Mouse (Mus musculus) heart, embryonic 16.5 days (tissue): Measurements from ENCODE around the gene Slc35e1. TPM values are rescaled to one million over a fixed set of nuclear protein-coding genes. Genes with fewer than 3 reads are reported as not detected.

Source experiments
- ATAC-seq: fragments of 200-750 bp; cut with Nextera tagmentation; replicated peaks from 2 replicates; pipeline ENCODE4 v1.8.0; 2017; ENCODE audit warnings: moderate number of reproducible peaks; ENCODE audit not compliant: insufficient read depth, low FRiP score; ENCODE audit errors: extremely low read depth
- H3K27ac ChIP-seq: fragments of 300-500 bp; sonication (generic); 2 replicates; pipeline ENCODE4 v1.5.1; 2014; ENCODE audit warnings: mild to moderate bottlenecking, low read length, control low read depth, moderate library complexity
- H3K27me3 ChIP-seq: fragments of 300-500 bp; sonication (generic); 2 replicates; pipeline ENCODE4 v1.6.1; 2014; ENCODE audit warnings: low read length, mixed read lengths; ENCODE audit not compliant: control insufficient read depth, insufficient read depth
- H3K36me3 ChIP-seq: fragments of 300-500 bp; sonication (generic); 2 replicates; pipeline ENCODE4 v1.6.1; 2014; ENCODE audit not compliant: control insufficient read depth, insufficient read depth
- H3K4me1 ChIP-seq: fragments of 300-500 bp; sonication (generic); 2 replicates; pipeline ENCODE4 v1.6.1; 2014; ENCODE audit warnings: low read length, mixed read lengths; ENCODE audit not compliant: control insufficient read depth, insufficient read depth
- H3K4me2 ChIP-seq: fragments of 300-500 bp; sonication (generic); 2 replicates; pipeline ENCODE4 v1.6.1; 2014; ENCODE audit warnings: low read depth, mild to moderate bottlenecking, control low read depth, low read length
- H3K4me3 ChIP-seq: fragments of 300-500 bp; sonication (generic); 2 replicates; pipeline ENCODE4 v1.5.1; 2014; ENCODE audit warnings: mild to moderate bottlenecking, control low read depth, low read length
- H3K9ac ChIP-seq: fragments of 300-500 bp; sonication (generic); 2 replicates; pipeline ENCODE4 v1.6.1; 2014; ENCODE audit warnings: low read length, control low read depth
- H3K9me3 ChIP-seq: fragments of 300-500 bp; sonication (generic); replicated peaks from 2 replicates; pipeline ENCODE4 v1.6.1; 2016; ENCODE audit warnings: low read length; ENCODE audit not compliant: control insufficient read depth
- WGBS: fragments of 180-500 bp; shearing (Covaris S2); extraction: QIAGEN DNeasy Blood & Tissue Kit; methylation state at CpG from one replicate; pipeline ENCODE4 v1.1.7; 2014; 5-methylcytosine and 5-hydroxymethylcytosine counted together
- polyA plus RNA-seq: library from polyadenylated mRNA; unstranded; fragments of >200 nt; fragmentation: Nextera tagmentation; extraction: Ambion mirVana; gene quantifications from 2 replicates; pipeline ENCODE4 v1.2.1, GENCODE M21; 2015

Slc35e1 gene
- polyA plus RNA-seq, 1 experiment from 2014 or later, result 7.8 TPM

DNA sequence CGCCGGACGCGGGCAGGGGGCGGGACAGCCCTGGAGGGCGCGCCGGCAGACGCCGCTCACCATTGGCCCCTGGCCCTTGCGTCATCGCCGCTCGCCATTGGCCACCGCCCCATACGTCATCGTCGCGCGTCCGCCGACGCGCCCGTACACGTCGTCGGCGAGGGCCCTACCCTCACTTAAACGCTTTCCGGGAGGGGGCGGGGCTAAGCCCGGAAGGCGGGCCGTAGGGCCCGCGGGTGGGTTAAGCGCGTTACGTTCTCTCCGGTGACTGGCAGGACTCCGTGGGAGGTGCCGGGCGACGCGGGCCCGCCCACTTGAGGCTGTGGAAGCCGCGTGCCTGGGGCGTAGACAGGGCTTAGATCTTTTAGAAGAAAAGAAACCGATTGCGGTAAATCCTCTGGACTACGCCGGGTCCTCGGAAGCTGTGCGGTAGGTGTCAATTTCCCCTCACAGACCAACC lies 238 bp upstream of the Slc35e1 start:
- H3K36me3 ChIP-seq, result peaks cover 27% of the 10 kb centered on the region
- peak; percentile 98 for ATAC-seq
- H3K9me3 ChIP-seq, result no peaks in the 10 kb centered on the region
- H3K9ac ChIP-seq, result peak overlapping the region; percentile 92
- peaks cover 18% of the 10 kb centered on the region for H3K4me1 ChIP-seq
- no peaks in the 10 kb centered on the region for H3K27me3 ChIP-seq
- H3K4me2 ChIP-seq, result peak overlapping the region; percentile 86
- H3K4me3 ChIP-seq, result peak overlapping the region; percentile 94
- WGBS, result under 1% methylated on average over 54 of the region's 56 CpGs
- H3K27ac ChIP-seq, result peak overlapping the region; percentile 79

DNA sequence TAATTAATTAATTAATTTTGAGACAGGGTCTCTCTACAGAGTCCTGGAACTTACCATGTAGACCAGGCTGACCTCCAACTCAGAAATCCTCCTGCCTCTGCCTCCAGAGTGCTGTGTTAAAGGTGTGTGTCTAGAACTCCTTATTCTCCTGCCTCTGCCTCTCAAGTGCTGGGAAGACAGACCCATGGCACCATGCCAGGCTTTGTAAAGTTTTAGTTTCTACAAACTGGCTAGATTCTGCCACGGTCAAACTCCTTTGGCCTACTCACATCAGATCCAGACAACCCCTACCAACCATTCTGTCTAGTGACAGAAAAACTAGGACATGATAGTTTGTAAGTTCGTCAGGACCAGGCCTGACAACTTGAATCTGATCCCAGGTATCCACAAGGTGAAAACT lies 1.4 kb downstream of the Slc35e1 start:
- Histone ChIP-seq H3K9me3 (no peaks in the 10 kb centered on the region), H3K4me3 (no peak overlapping the region; the same call in 1 of the 2 replicates), H3K4me1 (peaks cover 18% of the 10 kb centered on the region), H3K4me2 (peak overlapping the region; percentile 97), H3K9ac (0 out of 2 replicates have a peak overlapping the region, but pooled peaks have one; percentile 4), H3K27me3 (no peaks in the 10 kb centered on the region), H3K36me3 (peaks cover 23% of the 10 kb centered on the region), H3K27ac (no peak overlapping the region)
- WGBS, result 83% methylated on average over 2 of the region's 2 CpGs
- no peak for ATAC-seq

DNA sequence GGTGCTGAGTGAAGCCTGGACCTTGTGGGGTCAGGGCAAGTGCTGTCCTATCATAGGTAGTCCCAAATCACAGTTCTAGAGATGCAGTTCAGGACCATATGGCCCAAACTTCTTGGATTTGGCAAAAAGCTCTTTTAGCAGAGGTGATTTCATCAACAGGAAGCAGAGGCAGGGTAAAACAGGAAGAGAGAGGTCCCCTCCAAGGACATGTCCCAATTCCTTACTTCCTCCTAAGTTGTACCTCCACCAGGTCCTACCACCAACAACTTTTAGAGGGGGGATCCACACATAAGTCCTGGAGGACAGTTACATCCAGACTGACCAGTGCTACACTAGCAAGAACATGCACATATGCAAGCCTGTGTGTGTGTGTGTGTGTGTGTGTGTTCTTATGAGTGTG lies 5.4 kb downstream of the Slc35e1 start:
- ATAC-seq, result no peak
- Histone ChIP-seq H3K4me1 (peaks cover 11% of the 10 kb centered on the region), H3K9me3 (no peaks in the 10 kb centered on the region), H3K4me3 (no peak overlapping the region), H3K27me3 (no peaks in the 10 kb centered on the region), H3K36me3 (peaks cover 30% of the 10 kb centered on the region), H3K9ac (no peak overlapping the region), H3K27ac (no peak overlapping the region), H3K4me2 (no peak overlapping the region)

DNA sequence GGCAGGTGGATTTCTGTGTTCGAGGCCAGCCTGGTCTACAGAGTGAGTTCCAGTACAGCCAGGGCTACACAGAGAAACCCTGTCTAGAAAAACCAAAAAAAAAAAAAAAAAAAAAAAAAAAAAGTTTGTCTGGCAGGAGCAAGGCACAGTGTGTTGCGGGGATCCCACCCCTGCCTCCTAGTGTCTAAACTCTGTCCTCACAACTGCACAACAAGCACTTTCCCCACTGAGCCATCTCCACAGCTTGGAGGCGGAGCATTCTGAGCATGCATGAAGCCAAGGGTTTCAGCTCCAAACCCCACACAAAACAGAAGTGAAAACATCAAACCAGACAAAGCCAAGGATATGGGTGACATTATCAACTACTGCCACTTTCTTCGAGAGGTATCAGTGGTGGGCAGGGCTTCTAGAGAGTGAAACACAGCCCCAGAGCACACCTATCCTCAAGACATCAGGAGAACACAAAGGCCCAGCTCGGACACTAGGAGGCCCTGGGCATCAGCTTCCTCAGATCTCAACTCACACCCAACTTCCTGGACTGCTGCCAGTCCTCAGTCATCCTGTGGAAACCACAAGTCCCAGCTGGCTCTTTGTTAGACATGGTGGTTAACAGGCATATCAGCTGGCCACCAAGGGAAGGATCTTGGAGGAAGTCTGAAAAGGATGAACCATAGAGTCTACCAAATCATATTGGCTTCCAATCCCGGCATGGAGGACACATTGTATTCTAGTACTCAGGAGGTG lies 6.8 kb downstream of the Slc35e1 start:
- no peaks in the 10 kb centered on the region for H3K4me1 ChIP-seq
- ATAC-seq, result no peak
- no peak overlapping the region for H3K9ac ChIP-seq
- H3K4me3 ChIP-seq, result no peak overlapping the region
- WGBS, result 75% methylated on average over 6 of the region's 6 CpGs
- H3K27ac ChIP-seq, result no peak overlapping the region
- no peaks in the 10 kb centered on the region for H3K9me3 ChIP-seq
- no peaks in the 10 kb centered on the region for H3K27me3 ChIP-seq
- H3K4me2 ChIP-seq, result no peak overlapping the region
- peaks cover 30% of the 10 kb centered on the region for H3K36me3 ChIP-seq

DNA sequence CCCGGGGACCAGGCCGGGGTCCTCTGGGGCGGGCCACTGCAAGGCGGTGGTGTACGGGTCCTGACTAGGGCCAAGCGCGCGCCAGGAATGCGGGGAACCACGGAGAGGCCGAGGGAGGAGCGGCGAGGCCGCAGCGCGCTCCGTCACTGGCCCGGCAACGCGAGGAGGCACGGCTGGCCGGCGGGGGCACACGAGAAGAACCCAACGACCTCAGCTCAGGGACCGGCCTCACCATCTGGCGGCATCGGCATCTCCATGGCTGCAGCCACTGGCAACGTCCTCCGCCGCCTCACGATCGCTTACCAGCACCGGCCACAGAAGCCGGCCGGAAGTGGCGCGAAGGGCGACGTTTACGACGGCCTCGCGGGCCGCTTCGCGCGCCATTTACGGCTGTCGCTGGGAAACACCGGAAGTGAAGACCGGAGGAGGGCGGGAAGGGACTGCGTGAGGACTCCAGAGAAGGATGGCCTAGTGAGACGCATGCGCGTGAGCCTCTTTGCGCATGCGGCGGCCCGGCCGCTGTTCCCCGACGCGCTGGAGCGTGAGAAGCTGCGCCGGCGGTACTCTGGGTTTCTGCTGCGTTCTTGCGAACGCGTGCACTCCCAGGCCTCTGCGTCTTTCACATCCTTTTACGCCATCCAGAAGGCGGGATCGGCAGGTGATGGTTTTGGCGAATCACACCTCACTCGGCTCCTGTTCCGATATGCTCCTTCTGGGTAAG lies 17.4 kb downstream of the Slc35e1 start, which contains the start of gene Cherp:
Gene Cherp, minus strand, starts transcription at position 401 of the 721 bp plus-strand sequence.
- H3K4me3 ChIP-seq, result peak within 1 kb of the TSS; percentile 94
- no peaks in the 10 kb centered on the region for H3K27me3 ChIP-seq
- ATAC-seq, result peak; percentile 96
- H3K4me2 ChIP-seq, result peak within 1 kb of the TSS; percentile 96
- peaks cover 18% of the 10 kb centered on the region for H3K4me1 ChIP-seq
- H3K9me3 ChIP-seq, result 0 out of 2 replicates have a peak, but pooled peaks cover 3% of the 10 kb centered on the region
- peak within 1 kb of the TSS; percentile 89 for H3K27ac ChIP-seq
- WGBS, result under 1% methylated on average over 80 of the region's 80 CpGs
- H3K36me3 ChIP-seq, result peaks cover 27% of the 10 kb centered on the region
- H3K9ac ChIP-seq, result peak within 1 kb of the TSS; percentile 93

DNA sequence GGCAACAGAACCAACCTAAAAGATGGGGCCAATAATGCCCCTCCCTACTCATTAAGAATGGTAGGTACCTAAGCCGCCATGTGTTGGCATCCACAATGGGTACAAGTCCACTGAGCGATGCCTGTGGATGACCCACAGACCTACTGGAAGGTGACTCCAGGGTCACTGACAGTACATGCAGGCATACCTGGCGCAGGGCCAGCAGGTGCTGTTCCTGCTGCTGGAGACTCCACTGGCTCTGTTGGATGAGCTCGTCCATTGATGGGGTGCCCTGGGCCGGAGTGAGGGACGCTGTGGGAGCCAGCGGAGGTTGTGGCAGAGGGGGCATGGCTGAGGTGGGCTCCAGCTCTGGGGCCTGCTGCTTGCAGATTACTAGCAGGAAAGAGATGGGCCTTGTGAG lies 21.7 kb downstream of the Slc35e1 start:
- Histone ChIP-seq H3K9ac (no peak overlapping the region), H3K4me2 (no peak overlapping the region), H3K4me1 (peaks cover 11% of the 10 kb centered on the region), H3K9me3 (no peaks in the 10 kb centered on the region), H3K27ac (no peak overlapping the region), H3K36me3 (peaks cover 60% of the 10 kb centered on the region), H3K27me3 (no peaks in the 10 kb centered on the region), H3K4me3 (no peak overlapping the region)
- ATAC-seq, result no peak
- WGBS, result 81% methylated on average over 7 of the region's 7 CpGs

DNA sequence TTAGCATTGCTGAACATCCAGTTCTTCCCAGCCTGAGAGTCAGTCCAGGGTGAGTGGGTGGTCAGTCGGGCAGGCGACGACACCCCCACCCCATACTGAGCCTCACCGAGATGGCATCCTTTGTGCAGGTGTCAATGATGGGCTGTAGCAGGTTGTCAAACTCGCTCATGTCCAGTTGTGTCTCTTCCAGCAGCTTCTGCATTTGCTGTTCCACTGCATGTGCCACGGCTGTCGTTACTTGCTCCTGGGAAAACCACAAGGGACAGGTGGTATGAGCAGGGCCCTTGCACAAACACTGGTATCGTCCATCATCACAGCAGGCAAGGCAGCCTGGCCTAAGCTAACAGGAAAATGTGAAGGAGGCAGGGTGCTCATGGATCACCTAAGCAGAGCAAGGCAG lies 22.4 kb downstream of the Slc35e1 start:
- Histone ChIP-seq H3K27ac (no peak overlapping the region), H3K36me3 (peaks cover 66% of the 10 kb centered on the region), H3K4me1 (peaks cover 10% of the 10 kb centered on the region), H3K4me2 (no peak overlapping the region), H3K27me3 (no peaks in the 10 kb centered on the region), H3K9me3 (no peaks in the 10 kb centered on the region), H3K4me3 (no peak overlapping the region), H3K9ac (no peak overlapping the region)
- 87% methylated on average over 8 of the region's 8 CpGs for WGBS
- no peak for ATAC-seq

DNA sequence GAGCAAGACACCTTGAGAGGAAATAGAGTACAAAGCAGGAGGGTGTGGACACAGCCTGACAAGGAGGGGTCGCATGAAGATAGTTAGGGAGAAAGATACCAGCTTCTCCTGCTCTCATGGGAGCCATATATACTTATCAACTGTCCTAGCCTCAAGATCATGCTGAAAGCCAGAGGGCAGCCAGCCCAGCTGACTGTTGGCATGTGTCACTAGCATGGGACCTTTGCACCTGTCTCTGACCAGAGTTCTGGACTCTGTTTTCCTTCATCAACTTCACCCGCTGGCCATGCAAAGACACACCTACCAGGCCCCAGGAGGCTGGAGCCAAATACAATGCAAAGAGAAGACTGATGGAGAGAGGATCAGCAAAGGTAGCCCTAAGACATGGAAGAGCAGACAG lies 23.2 kb downstream of the Slc35e1 start:
- no peak overlapping the region for H3K4me3 ChIP-seq
- no peak for ATAC-seq
- H3K4me2 ChIP-seq, result no peak overlapping the region
- H3K9me3 ChIP-seq, result no peaks in the 10 kb centered on the region
- WGBS, result 92% methylated on average over 2 of the region's 2 CpGs
- H3K9ac ChIP-seq, result no peak overlapping the region
- no peaks in the 10 kb centered on the region for H3K27me3 ChIP-seq
- peaks cover 8% of the 10 kb centered on the region for H3K4me1 ChIP-seq
- peaks cover 71% of the 10 kb centered on the region for H3K36me3 ChIP-seq
- no peak overlapping the region for H3K27ac ChIP-seq

DNA sequence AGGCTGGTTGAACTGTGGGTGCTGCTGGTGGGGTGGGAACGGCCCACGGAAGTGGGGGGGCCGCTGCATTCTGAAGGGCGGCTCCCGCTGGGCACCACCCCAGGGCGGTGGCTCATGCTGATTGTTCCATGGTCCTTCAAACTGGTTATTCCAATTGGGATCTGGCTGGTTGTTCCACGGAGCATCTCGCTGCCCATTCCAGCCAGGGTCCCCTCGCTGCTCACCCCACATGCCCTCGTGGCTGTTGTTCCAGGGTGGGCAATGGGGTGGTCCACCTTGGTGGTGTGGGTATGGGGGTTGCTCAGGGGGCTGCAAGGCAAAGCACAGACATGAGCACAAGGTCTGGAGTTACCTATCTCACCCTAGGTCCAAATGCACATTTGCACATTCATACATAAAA lies 28.2 kb downstream of the Slc35e1 start:
- WGBS, result 97% methylated on average over 10 of the region's 10 CpGs
- no peak for ATAC-seq

More for the DNA sequence above, 28.2 kb downstream of the Slc35e1 start:
- no peak overlapping the region for H3K9ac ChIP-seq
- no peaks in the 10 kb centered on the region for H3K27me3 ChIP-seq
- H3K36me3 ChIP-seq, result peaks cover 90% of the 10 kb centered on the region
- H3K4me3 ChIP-seq, result no peak overlapping the region
- no peaks in the 10 kb centered on the region for H3K9me3 ChIP-seq
- H3K4me1 ChIP-seq, result no peaks in the 10 kb centered on the region
- H3K27ac ChIP-seq, result no peak overlapping the region
- H3K4me2 ChIP-seq, result no peak overlapping the region
